Mouse (Mus musculus): ENCODE data around the gene Nedd9. TPM values are rescaled to one million over a fixed set of nuclear protein-coding genes. Genes with fewer than 3 reads are reported as not detected.

The Nedd9 gene
- polyA plus RNA-seq, 1 experiment from 2014 or later = 19.5 TPM

DNA sequence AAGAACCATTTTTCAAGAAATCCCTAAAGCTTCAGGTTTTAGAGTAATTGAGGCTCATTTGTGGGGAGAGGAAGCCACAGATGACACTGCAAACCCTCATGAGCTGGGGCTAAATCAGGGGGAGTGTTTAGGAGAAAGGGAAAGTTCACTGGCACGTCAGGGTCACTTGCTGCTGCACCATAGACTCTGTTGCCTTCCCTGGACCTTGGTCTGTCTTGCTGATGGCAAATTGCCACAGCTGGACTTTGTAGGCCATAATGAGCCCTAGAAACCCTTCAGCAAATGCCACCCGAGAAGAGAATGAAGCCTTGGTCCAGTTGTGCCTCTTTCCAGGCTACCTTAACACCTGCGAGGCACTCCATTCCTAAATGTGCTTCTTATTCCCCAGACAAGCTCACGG is 66.8 kb downstream of the Nedd9 start:
- WGBS = 88% methylated on average over 4 of the region's 4 CpGs
- H3K4me3 ChIP-seq = no peak overlapping the region
- H3K9me3 ChIP-seq (replicated peaks) = no peaks in the 10 kb centered on the region
- no peaks in the 10 kb centered on the region for H3K36me3 ChIP-seq (ENCODE audit: poor library complexity, severe bottlenecking)
- no peaks in the 10 kb centered on the region for H3K27me3 ChIP-seq
- no peak for ATAC-seq
- peaks cover 8% of the 10 kb centered on the region for H3K4me1 ChIP-seq
- no peak overlapping the region for H3K4me2 ChIP-seq
- no peak overlapping the region for H3K27ac ChIP-seq
- H3K9ac ChIP-seq = no peak overlapping the region

- Histone ChIP-seq H3K9ac (no peak overlapping the region), H3K4me2 (no peak overlapping the region), H3K36me3 (ENCODE audit: poor library complexity, severe bottlenecking) (no peaks in the 10 kb centered on the region), H3K4me3 (no peak overlapping the region), H3K27me3 (no peaks in the 10 kb centered on the region), H3K4me1 (peaks cover 8% of the 10 kb centered on the region), H3K9me3 (replicated peaks) (no peaks in the 10 kb centered on the region), H3K27ac (no peak overlapping the region)
- no peak for ATAC-seq
- 91% methylated on average over 13 of the region's 13 CpGs for WGBS
Observed at GRCm38 (mm10) chr13:41418198-41418869, 68.8 kb downstream of the Nedd9 start.

DNA sequence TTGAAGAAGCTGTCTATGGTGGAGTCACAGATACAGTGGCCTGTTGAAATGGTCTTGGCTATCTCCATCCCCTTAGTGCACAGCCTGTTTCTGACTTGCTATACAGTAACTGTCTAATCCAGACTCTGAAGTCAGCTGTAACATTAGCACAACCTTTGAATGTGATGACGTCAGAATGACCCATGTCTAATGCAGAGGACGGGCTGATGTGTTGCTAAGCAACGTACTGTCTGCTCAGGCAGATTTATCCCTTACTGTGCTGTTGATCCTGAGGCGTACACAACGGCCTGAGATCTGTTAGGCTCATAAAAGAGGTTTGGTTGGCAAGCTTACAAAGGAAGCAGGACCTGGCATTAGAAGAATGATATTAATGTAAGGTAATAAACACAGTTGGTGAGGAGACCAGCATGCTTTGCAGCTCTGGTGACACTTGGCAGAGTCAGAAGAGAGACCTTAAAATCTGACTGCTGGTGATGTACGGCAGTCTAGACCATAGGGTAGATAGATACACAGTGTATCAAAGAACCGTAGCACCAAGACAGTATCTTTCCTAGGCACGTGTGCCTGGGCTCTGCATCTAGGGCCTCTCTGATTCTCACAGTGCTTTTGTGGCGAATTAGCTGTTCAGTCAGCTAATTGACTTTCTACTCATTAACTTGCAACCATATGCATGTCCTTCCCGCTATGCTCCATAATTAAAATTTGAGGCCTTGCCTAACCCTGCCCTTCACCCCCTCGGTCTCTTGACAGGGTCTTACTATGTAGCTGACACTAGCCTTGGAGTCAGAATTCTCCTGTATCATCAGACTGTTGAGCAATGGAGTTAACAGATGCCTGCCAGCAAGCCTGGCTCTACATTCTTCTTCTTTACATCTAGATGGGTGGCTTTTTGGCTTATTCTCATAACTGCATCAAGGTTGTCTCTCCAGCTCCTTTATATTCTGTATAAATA is 70.8 kb downstream of the Nedd9 start:
- Histone ChIP-seq H3K9ac (no peak overlapping the region), H3K4me1 (peaks cover 8% of the 10 kb centered on the region), H3K9me3 (replicated peaks) (no peaks in the 10 kb centered on the region), H3K27ac (peak overlapping the region; percentile 51), H3K4me2 (no peak overlapping the region), H3K36me3 (ENCODE audit: poor library complexity, severe bottlenecking) (no peaks in the 10 kb centered on the region), H3K27me3 (no peaks in the 10 kb centered on the region), H3K4me3 (no peak overlapping the region)
- 58% methylated on average over 11 of the region's 11 CpGs for WGBS
- peak; percentile 90 for ATAC-seq

- 87% methylated on average over 13 of the region's 13 CpGs for WGBS
- Histone ChIP-seq H3K9ac (no peak overlapping the region), H3K4me3 (no peak overlapping the region), H3K36me3 (ENCODE audit: poor library complexity, severe bottlenecking) (no peaks in the 10 kb centered on the region), H3K9me3 (replicated peaks) (no peaks in the 10 kb centered on the region), H3K4me2 (no peak overlapping the region), H3K4me1 (no peaks in the 10 kb centered on the region), H3K27ac (no peak overlapping the region), H3K27me3 (no peaks in the 10 kb centered on the region)
- ATAC-seq = no peak
Observed at GRCm38 (mm10) chr13:41410191-41411074, 76.7 kb downstream of the Nedd9 start.

GRCm38 (mm10) chr13:41409291-41409690 is 77.9 kb downstream of the Nedd9 start:
- H3K27ac ChIP-seq = no peak overlapping the region
- H3K27me3 ChIP-seq = no peaks in the 10 kb centered on the region
- no peak overlapping the region for H3K4me3 ChIP-seq
- no peak for ATAC-seq
- no peak overlapping the region for H3K4me2 ChIP-seq
- H3K4me1 ChIP-seq = no peaks in the 10 kb centered on the region
- WGBS = 87% methylated on average over 3 of the region's 3 CpGs
- H3K9ac ChIP-seq = no peak overlapping the region
- no peaks in the 10 kb centered on the region for H3K36me3 ChIP-seq (ENCODE audit: poor library complexity, severe bottlenecking)
- H3K9me3 ChIP-seq (replicated peaks) = no peaks in the 10 kb centered on the region

DNA sequence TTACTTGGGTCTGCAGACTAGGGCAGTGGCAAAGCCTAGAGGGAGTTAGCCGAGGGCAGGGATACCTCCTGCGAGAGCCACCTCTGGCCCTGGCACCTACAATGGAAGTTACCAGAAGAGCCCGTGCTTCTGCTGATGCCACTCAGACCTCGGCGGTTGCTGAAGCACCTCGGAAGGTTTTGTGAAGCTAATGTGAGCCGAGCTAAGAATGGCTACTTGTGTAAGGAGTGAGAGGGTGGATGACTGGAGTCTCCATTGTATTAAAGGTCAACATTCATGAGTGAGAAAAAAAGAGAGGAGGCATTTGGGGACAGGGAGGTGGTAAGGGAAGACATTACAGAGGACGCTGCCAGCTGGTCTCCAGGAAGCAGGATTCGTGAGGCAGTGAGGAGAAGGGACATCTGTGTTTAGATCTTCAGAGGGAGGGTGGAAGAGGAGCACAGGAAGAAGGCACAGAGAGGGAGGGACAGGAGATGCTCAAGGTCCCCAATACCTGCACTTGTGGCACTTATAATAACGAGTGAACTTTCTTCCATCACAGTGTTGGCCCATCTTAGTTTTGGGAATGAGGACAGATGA is 78.7 kb downstream of the Nedd9 start:
- WGBS = 88% methylated on average over 10 of the region's 10 CpGs
- Histone ChIP-seq H3K4me1 (no peaks in the 10 kb centered on the region), H3K9me3 (replicated peaks) (no peaks in the 10 kb centered on the region), H3K27ac (no peak overlapping the region), H3K36me3 (ENCODE audit: poor library complexity, severe bottlenecking) (no peaks in the 10 kb centered on the region), H3K4me2 (no peak overlapping the region), H3K4me3 (no peak overlapping the region), H3K27me3 (no peaks in the 10 kb centered on the region), H3K9ac (no peak overlapping the region)
- ATAC-seq = no peak

DNA sequence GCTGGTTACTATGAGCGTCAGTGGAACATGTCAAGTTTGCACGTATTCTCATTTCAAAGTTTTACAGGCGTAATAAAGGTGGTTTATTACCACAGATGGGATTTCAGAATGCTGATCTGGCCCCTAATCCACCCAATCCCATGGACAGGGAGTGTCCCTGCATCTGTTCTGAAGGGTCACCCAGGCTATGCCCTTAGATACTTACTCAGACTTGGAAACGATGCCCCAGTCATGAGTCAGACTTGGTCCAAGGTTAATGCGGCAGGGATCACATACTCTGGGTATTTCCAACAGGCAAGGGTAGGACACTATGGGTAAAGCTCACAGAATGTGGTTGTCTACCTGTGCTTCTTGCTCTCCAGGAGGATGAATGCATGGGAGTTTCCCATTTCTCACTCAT is 82.2 kb downstream of the Nedd9 start:
- Histone ChIP-seq H3K9ac (no peak overlapping the region), H3K36me3 (ENCODE audit: poor library complexity, severe bottlenecking) (no peaks in the 10 kb centered on the region), H3K27ac (no peak overlapping the region), H3K27me3 (no peaks in the 10 kb centered on the region), H3K4me2 (no peak overlapping the region), H3K4me1 (no peaks in the 10 kb centered on the region), H3K9me3 (replicated peaks) (no peaks in the 10 kb centered on the region), H3K4me3 (no peak overlapping the region)
- 92% methylated on average over 5 of the region's 5 CpGs for WGBS
- ATAC-seq = no peak

DNA sequence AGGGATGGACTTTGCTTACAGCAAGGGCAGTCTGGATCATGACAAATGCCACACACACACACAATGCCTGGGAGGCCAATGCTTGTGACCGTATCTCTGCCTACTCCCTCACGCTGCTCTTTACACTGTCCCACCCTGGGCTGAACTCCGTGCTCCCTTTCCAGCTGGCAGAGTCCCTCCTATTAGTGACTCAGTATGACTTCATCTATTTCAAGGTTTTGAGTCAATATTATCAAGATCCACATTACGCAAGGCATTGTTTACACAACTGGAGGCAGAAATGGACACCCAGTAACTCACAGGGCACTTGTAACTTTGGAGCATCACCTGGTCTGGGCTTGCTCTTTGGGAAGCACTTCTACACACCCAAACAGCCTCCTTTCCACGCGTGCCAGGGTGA is 83.3 kb downstream of the Nedd9 start:
- Histone ChIP-seq H3K36me3 (ENCODE audit: poor library complexity, severe bottlenecking) (no peaks in the 10 kb centered on the region), H3K4me3 (no peak overlapping the region), H3K4me2 (no peak overlapping the region), H3K9ac (no peak overlapping the region), H3K4me1 (no peaks in the 10 kb centered on the region), H3K27me3 (no peaks in the 10 kb centered on the region), H3K9me3 (replicated peaks) (no peaks in the 10 kb centered on the region), H3K27ac (no peak overlapping the region)
- WGBS = 91% methylated on average over 6 of the region's 6 CpGs
- ATAC-seq = no peak

GRCm38 (mm10) chr13:41402441-41403003 is 84.6 kb downstream of the Nedd9 start:
- 64% methylated on average over 6 of the region's 6 CpGs for WGBS
- Histone ChIP-seq H3K36me3 (ENCODE audit: poor library complexity, severe bottlenecking) (no peaks in the 10 kb centered on the region), H3K4me2 (no peak overlapping the region), H3K27me3 (no peaks in the 10 kb centered on the region), H3K9ac (no peak overlapping the region), H3K4me3 (no peak overlapping the region), H3K4me1 (no peaks in the 10 kb centered on the region), H3K27ac (no peak overlapping the region), H3K9me3 (replicated peaks) (no peaks in the 10 kb centered on the region)
- ATAC-seq = no peak

GRCm38 (mm10) chr13:41401775-41402174 is 85.4 kb downstream of the Nedd9 start:
- Histone ChIP-seq H3K9ac (no peak overlapping the region), H3K27ac (no peak overlapping the region), H3K4me3 (no peak overlapping the region), H3K27me3 (no peaks in the 10 kb centered on the region), H3K4me1 (no peaks in the 10 kb centered on the region), H3K9me3 (replicated peaks) (no peaks in the 10 kb centered on the region), H3K4me2 (no peak overlapping the region), H3K36me3 (ENCODE audit: poor library complexity, severe bottlenecking) (no peaks in the 10 kb centered on the region)
- 69% methylated on average over 5 of the region's 6 CpGs for WGBS
- no peak for ATAC-seq

DNA sequence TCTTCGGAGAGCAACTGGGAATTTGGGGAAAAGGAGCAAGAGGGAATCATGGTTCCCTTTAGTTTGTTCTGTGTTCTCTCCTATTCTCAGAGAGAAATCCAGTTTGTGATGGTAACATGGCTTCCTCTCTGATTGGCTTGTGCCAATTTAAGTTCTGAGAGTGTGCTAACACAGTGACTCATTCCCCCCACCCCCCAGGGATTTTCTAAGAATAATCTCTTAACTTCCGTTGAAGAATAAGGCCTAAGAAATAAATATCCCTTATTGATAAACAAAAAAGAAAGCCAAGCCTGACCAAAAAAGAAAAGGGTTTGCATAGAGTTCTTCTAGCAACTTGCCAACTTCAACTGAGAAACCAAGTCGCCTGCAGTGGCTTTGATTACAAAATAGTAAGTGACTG is 86.9 kb downstream of the Nedd9 start:
- Histone ChIP-seq H3K4me3 (no peak overlapping the region), H3K27me3 (no peaks in the 10 kb centered on the region), H3K36me3 (ENCODE audit: poor library complexity, severe bottlenecking) (no peaks in the 10 kb centered on the region), H3K9ac (no peak overlapping the region), H3K9me3 (replicated peaks) (no peaks in the 10 kb centered on the region), H3K4me1 (no peaks in the 10 kb centered on the region), H3K4me2 (no peak overlapping the region), H3K27ac (no peak overlapping the region)
- WGBS = 82% methylated on average over 3 of the region's 3 CpGs
- no peak for ATAC-seq

Data from forebrain, embryonic 13.5 days (tissue).